Mouse (Mus musculus): ENCODE measurements around the gene Cpe.

The Cpe gene

DNA sequence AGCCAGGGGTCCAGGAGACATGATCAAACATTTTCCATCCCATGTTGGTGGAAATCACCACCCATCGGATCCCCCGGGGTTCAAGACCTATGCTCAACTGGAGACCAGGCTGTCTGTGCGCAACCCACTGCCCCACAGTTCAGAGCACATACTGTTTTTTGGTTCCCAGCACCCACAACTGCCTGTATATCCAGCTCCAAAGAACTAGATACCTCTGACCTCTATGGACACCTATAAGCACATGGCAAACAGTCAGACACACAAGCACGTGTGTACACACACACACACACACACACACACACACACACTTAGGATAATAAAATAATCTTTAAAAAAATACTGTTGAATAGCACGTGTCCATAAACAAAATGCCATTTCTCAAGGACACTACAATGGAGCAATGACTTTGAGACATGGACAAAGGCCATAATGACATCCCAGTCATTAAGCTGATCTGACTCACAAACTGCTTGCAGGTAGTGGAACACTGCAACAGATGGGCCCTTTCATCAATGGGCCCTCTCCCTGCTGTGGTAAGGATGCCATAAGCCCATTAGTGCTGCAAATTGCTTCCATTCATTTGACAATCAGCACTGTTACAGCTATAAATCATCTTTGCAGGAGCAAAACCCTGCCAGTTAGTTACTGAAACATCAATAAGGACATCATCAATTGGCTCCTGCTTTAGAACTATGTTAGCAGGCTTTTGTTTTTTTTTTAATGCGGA lies 63.7 kb downstream of the Cpe start:
- no peak for DNase-seq

DNA sequence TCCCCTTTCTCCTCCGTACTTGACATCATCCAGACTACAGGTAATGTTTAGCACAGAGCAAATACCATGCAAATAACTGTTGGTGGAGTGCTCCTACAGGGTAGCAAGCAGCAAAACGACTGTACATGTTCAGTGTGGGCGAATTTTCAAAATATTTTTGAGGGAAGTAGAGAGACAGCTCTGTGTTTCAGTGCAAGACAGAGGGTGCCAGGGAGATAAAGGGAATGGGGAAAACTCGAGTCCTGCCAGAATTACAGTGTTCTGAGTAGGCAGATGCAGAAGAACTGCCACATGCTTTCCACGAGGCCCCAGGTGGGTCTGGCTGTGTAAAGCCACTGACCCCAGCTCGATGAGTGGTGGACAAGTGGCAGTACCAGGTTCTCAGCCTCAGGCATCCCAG lies 64.8 kb downstream of the Cpe start:
- DNase-seq: no peak

DNA sequence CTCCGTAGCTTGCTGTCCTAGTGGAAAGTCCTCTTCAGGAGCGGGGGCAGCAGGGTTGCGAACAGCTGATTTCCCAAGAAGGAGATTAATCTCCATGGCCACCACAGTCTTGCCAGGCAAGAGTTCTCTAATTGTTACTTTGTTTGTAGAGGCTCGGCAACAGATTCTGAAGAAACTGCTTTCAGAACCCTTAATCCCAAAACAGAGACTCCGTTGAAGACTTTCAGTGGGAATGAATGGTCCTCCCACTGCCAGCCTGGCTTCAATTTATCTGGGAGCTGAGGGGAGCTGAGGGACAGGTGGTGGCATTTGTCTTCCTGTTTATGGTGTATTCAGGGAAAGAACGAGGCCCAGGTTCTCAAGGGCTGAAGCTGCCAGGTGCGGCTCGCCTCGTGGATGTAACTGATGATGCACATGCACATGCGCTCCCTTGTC lies 68.2 kb downstream of the Cpe start:
- no peak for DNase-seq

- DNase-seq: no peak
Observed at GRCm38 (mm10) chr8:64620365-64621150, 72.3 kb downstream of the Cpe start.

GRCm38 (mm10) chr8:64619661-64620060 lies 73.2 kb downstream of the Cpe start:
- DNase-seq: no peak

GRCm38 (mm10) chr8:64618618-64619017 lies 74.2 kb downstream of the Cpe start:
- peak; percentile 48 for DNase-seq

DNA sequence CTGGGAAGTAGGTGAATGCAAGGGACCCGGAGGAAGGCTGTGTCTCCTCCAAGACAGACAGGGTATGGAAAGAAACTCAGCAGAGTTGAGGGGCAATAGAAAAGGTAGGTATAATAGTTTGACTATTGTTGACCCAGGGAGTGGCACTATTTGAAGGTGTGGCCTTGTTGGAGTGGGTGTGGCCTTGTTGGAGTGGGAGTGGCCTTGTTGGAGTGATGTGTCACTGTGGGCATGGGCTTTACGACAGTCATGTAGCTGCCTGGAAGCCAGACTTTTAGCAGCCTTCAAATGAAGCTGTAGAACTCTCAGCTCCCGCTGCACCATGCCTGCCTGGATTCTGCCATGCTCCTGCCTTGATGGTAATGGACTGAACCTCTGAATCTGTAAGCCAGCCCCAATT lies 76.3 kb downstream of the Cpe start:
- DNase-seq: no peak

- no peak for DNase-seq
Observed at GRCm38 (mm10) chr8:64615459-64615858, 77.4 kb downstream of the Cpe start.

DNA sequence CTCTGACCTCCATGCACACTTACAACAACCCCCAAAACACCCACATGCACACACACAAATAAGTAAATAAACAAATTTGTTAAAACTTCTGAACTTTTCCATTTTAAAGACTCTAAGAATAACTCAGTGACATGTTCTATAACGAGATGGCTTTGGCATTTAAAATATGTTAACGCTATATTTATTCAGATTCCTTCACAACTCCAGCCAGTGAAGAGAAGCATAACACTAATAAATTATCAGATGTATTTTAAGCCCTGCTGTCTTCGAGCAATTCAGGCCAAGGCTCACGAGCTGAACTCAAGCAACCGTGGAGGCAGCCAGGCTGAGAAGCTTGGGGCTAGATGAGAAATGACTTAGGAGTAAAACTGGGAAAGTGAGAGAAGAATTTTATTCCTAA lies 79.2 kb downstream of the Cpe start:
- DNase-seq: no peak

DNA sequence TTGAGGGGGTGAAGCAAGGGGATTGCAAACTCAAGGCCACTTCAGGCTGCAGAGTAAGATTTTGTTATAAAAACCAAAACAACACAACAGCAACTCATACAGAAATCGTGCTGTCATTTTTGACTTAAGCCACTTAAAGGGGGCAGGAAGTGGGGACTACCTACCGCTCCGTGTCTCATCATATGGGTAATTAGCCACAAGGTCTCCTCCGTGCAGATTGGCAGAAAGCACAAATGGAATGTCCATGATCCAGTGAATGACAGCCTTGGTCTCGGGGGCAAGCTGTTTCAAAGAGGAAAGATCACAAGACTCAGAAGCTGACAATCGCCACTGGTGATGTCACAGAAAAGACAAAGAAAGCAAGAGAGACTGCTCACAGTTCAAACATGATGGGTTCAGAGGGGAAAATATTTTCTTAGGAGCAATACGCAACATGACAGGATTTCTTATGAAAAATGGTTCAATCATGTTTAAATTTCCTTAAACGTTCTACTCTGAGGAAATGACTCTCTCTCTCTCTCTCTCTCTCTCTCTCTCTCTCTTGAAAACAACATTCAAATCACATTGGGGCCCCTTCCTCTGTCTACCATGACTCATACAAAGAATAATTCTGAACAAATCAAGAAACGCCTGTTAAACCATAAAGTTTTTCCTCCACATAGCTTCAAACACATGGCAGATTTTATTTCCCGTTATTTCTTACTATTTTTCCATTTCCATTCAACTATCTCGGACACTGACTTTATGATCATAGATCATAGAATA lies 81.5 kb downstream of the Cpe start:
- DNase-seq: no peak

GRCm38 (mm10) chr8:64608931-64609330 lies 83.9 kb downstream of the Cpe start:
- DNase-seq: no peak

DNA sequence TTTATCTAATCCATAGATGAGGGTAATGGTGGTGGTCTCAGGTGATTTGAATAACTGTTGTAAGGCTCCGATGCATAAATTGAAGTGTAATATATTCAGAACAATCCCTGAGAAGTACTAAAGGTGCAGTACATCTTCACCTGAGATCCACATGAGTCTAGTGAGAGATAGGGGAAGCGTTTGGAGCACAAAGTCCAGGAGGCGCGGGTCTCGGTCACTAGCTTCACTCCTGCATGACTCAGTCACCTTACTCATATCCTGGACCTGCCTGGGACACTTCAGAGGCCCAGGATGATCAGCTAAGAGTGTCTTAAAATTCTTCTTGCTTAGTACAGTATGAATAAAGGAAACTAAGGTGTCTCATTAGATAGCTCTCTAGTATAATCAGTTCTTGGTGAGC lies 86.8 kb downstream of the Cpe start:
- no peak for DNase-seq

DNA sequence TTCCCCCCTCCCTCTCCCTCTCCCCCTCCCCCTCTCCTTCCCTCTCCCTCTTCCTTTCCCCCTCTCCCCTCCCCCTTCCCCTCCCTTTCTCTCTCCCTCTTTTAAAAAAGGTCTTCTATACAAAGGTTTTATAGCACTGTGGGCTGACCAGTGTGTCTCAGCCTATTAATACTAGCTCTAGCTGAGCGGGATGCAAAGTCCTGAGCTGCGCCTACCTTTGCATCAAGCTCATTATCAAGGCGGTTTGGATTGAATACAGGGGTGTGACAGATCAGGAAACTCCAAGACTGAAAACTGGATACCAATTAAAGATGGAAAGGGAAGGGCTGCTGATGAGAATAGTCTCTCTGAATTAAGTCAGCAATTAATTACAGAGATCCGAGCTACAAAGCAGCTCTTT lies 94.6 kb downstream of the Cpe start:
- no peak for DNase-seq

GRCm38 (mm10) chr8:64597042-64597970 lies 95.5 kb downstream of the Cpe start:
- DNase-seq: peak; percentile 58

- no peak for DNase-seq
Observed at GRCm38 (mm10) chr8:64596396-64596795, 96.5 kb downstream of the Cpe start.

DNA sequence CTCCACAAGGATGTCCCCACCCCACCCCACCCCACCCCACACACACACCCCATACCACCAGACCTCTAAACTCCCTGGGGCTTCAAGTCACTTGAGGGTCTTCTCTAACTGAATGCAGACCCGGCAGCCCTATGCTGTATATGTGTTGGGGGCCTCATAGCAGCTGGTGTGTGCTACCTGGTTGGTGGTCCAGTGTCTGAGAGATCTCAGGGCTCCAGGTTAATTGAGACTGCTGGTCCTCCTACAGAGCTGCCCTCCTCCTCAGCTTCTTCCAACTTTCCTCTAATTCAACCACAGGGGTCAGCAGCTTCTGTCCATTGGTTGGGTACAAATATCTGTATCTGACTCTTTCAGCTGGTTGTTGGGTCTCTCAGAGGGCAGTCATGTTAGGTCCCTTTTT lies 102.4 kb downstream of the Cpe start:
- DNase-seq: no peak

- no peak for DNase-seq
Observed at GRCm38 (mm10) chr8:64582887-64583286, 110.0 kb downstream of the Cpe start.

- no peak for DNase-seq
Observed at GRCm38 (mm10) chr8:64578221-64578620, 114.6 kb downstream of the Cpe start.

GRCm38 (mm10) chr8:64575001-64575400 lies 117.9 kb downstream of the Cpe start:
- DNase-seq: no peak

- DNase-seq: no peak
Observed at GRCm38 (mm10) chr8:64548054-64548850, 144.6 kb downstream of the Cpe start.

- DNase-seq: no peak
Observed at GRCm38 (mm10) chr8:64543441-64543840, 149.4 kb downstream of the Cpe start.
